Mouse (Mus musculus): ENCODE results near the gene Olfml2b.

Gene Olfml2b

DNA sequence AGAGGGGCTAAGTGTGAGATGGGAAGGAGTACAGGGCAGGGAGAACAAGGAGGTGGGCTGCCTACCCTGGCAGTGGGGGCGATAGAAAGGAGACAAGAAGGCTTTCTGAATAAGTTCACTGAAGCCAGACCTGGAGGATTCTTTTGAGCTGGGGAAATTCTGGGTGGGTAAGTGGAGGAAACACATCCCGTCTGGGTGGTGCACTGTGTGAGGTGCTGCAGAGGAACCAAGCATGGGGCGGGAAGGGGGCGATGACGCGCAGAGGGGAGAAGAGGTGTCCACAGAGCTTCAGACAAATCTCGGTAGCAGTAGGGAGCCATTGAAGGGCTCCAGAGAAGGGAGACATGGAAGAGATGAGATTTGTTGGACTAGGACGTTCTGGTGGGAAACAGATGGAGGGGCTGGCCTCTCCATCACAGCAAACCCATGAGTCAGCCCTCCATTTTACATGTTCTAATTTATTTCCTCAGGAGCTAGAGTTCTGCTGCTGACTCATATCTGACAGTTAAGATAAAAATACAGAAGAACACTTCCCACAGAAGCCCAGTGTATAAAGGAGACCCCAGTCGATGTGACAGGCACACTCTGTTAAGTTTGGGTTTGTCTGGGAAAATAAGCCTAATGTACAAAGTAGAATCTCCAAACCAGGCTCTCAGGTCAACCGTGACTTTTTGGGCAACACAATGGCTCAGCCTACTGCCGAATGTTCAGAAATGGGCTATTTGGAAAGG, 87.7 kb downstream of the Olfml2b start:
- in situ Hi-C loops (cut with MboI), result no loop called here

Measured in mature B cell (primary cell).